Mouse (Mus musculus) spleen, adult 2 months (tissue): ENCODE results near the gene Mboat1.

Experiments
- CTCF ChIP-seq: fragments of 200-500 bp; IDR thresholded peaks from 2 replicates; pipeline ENCODE4 v1.5.1; 2011; ENCODE audit warnings: mild to moderate bottlenecking, inconsistent platforms; ENCODE audit not compliant: insufficient read depth, insufficient read length, insufficient replicate concordance; ENCODE audit errors: extremely low read depth
- POLR2A ChIP-seq: fragments of 200-500 bp; IDR thresholded peaks from 2 replicates; pipeline ENCODE4 v1.6.1; 2011; ENCODE audit warnings: low read depth, low read length, inconsistent platforms

GRCm38 (mm10) chr13:30146468-30146867 is 10.2 kb downstream of the Mboat1 start:
- TF ChIP-seq CTCF: no peak
- TF ChIP-seq POLR2A: no peak
